Mouse (Mus musculus) kidney, postnatal 0 days (tissue): ENCODE measurements around the gene Sorcs2. TPM values are rescaled to one million over a fixed set of nuclear protein-coding genes. Genes with fewer than 3 reads are reported as not detected.
A peak's percentile ranks its signal among the peaks of the same experiment; 100 is the strongest.

ENCODE experiments used
- ATAC-seq: fragments of 200-750 bp; cut with Nextera tagmentation; replicated peaks from 2 replicates; pipeline ENCODE4 v1.8.0; 2017; ENCODE audit warnings: low read depth, moderate number of reproducible peaks, moderate TSS enrichment, moderate library complexity; ENCODE audit not compliant: low FRiP score
- DNase-seq: peaks from one replicate; pipeline ENCODE4 v3.0.0-alpha.2; 2016; ENCODE audit warnings: low spot score
- H3K27ac ChIP-seq: fragments of 300-500 bp; sonication (generic); 2 replicates; pipeline ENCODE4 v1.5.1; 2014; ENCODE audit warnings: mild to moderate bottlenecking
- H3K27me3 ChIP-seq: fragments of 300-500 bp; sonication (generic); 2 replicates; pipeline ENCODE4 v1.6.1; 2014; ENCODE audit warnings: low read length, mixed read lengths; ENCODE audit not compliant: insufficient read depth
- H3K36me3 ChIP-seq: fragments of 300-500 bp; sonication (generic); 2 replicates; pipeline ENCODE4 v1.6.1; 2014; ENCODE audit warnings: low read length, mixed read lengths; ENCODE audit not compliant: insufficient read depth
- H3K4me1 ChIP-seq: fragments of 300-500 bp; sonication (generic); replicated peaks from 2 replicates; pipeline ENCODE4 v1.6.1; 2014; ENCODE audit warnings: antibody characterized with exemption, low read length, mixed read lengths; ENCODE audit not compliant: insufficient read depth
- H3K4me2 ChIP-seq: fragments of 300-500 bp; sonication (generic); 2 replicates; pipeline ENCODE4 v1.6.1; 2014; ENCODE audit warnings: mild to moderate bottlenecking, low read length, moderate library complexity, mixed read lengths
- H3K4me3 ChIP-seq: fragments of 300-500 bp; sonication (generic); replicated peaks from 2 replicates; pipeline ENCODE4 v1.5.1; 2014; ENCODE audit warnings: low read depth, low read length
- H3K9ac ChIP-seq: fragments of 300-500 bp; sonication (generic); 2 replicates; pipeline ENCODE4 v1.6.1; 2014; ENCODE audit warnings: low read depth, low read length
- H3K9me3 ChIP-seq: fragments of 300-500 bp; sonication (generic); replicated peaks from 2 replicates; pipeline ENCODE4 v1.6.1; 2016; ENCODE audit warnings: low read length, inconsistent platforms, mixed read lengths
- CTCF ChIP-seq: IDR thresholded peaks from 2 replicates; pipeline ENCODE4 v1.5.1; 2016; ENCODE audit warnings: antibody characterized with exemption, low read depth, mild to moderate bottlenecking, moderate library complexity
- WGBS: fragments of 180-500 bp; shearing (Covaris S2); extraction: QIAGEN DNeasy Blood & Tissue Kit; methylation state at CpG from one replicate; pipeline ENCODE4 v1.1.7; 2014; 5-methylcytosine and 5-hydroxymethylcytosine counted together
- polyA plus RNA-seq: library from polyadenylated mRNA; unstranded; fragments of >200 nt; fragmentation: Nextera tagmentation; extraction: Ambion mirVana; gene quantifications from 2 replicates; pipeline ENCODE4 v1.2.1, GENCODE M21; 2015

The Sorcs2 gene
- polyA plus RNA-seq, 1 experiment from 2014 or later, result 5.1 TPM

GRCm38 (mm10) chr5:36054498-36054897 is 343.4 kb downstream of the Sorcs2 start:
- ATAC-seq (no peak), DNase-seq (no peak)
- no peak overlapping the region for H3K27ac ChIP-seq
- peak; percentile 14; the same call in 1 of the 2 replicates for TF ChIP-seq CTCF
- no peak overlapping the region for H3K9ac ChIP-seq
- H3K4me3 ChIP-seq, result no peak overlapping the region
- H3K9me3 ChIP-seq, result no peaks in the 10 kb centered on the region
- no peaks in the 10 kb centered on the region for H3K36me3 ChIP-seq
- WGBS, result 64% methylated on average over 3 of the region's 3 CpGs
- H3K4me2 ChIP-seq, result no peak overlapping the region
- no peaks in the 10 kb centered on the region for H3K27me3 ChIP-seq
- H3K4me1 ChIP-seq, result no peaks in the 10 kb centered on the region

DNA sequence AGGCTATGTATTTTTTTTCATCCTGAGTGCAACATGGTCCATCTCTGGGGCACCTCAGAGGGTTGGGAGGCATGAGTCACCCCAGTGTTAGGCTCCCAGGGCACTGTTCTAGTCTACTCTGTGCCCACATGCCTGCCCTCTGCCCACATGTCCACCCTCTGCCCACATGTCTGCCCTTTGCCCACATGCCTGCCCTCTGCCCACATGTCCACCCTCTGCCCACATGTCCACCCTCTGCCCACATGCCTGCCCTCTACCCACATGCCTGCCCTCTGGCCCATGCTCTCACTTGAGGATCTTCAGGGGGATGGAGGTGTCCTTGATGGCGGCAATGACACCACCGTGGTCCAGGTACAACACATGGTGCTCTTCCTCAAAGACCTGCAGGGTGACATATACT is 354.8 kb downstream of the Sorcs2 start:
- no peaks in the 10 kb centered on the region for H3K4me1 ChIP-seq
- H3K27me3 ChIP-seq, result no peaks in the 10 kb centered on the region; the same call in 1 of the 2 replicates
- WGBS, result 91% methylated on average over 2 of the region's 2 CpGs
- ATAC-seq, result no peak
- no peak overlapping the region for H3K9ac ChIP-seq
- H3K4me3 ChIP-seq, result no peak overlapping the region
- no peak overlapping the region for H3K4me2 ChIP-seq
- no peaks in the 10 kb centered on the region for H3K9me3 ChIP-seq
- DNase-seq, result no peak
- no peaks in the 10 kb centered on the region for H3K36me3 ChIP-seq
- no peak for TF ChIP-seq CTCF
- no peak overlapping the region for H3K27ac ChIP-seq

DNA sequence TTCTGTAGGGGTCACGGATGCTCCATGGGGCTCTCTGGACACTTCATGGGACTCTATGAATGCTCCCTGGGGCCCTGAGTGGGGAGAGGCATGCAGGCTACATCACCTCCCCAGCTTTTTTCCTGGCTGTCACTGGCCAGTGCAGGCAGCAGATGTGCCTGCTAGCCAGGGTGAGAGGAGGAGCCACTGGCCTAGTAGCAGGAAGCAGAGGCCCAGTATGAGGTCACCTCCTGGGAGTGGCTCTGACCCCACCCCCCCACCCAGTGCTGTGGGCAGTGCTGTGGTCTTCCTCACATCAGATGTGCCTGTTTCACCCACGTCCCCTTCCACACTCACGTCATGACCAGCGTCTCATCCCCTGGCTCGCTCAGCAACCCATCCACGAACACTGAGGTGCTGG is 356.2 kb downstream of the Sorcs2 start:
- no peak overlapping the region for H3K4me3 ChIP-seq
- no peaks in the 10 kb centered on the region for H3K4me1 ChIP-seq
- DNase-seq (no peak), ATAC-seq (peak; percentile 37; the same call in 1 of the 2 replicates)
- H3K27me3 ChIP-seq, result no peaks in the 10 kb centered on the region; the same call in 1 of the 2 replicates
- H3K4me2 ChIP-seq, result no peak overlapping the region
- H3K9ac ChIP-seq, result no peak overlapping the region
- H3K9me3 ChIP-seq, result no peaks in the 10 kb centered on the region
- TF ChIP-seq CTCF, result no peak
- H3K27ac ChIP-seq, result no peak overlapping the region
- no peaks in the 10 kb centered on the region for H3K36me3 ChIP-seq
- WGBS, result 83% methylated on average over 6 of the region's 6 CpGs

- no peak overlapping the region for H3K9ac ChIP-seq
- no peaks in the 10 kb centered on the region for H3K36me3 ChIP-seq
- no peak overlapping the region for H3K4me3 ChIP-seq
- H3K4me1 ChIP-seq, result no peaks in the 10 kb centered on the region
- no peaks in the 10 kb centered on the region for H3K9me3 ChIP-seq
- H3K4me2 ChIP-seq, result no peak overlapping the region
- H3K27ac ChIP-seq, result no peak overlapping the region
- DNase-seq (no peak), ATAC-seq (no peak)
- H3K27me3 ChIP-seq, result no peaks in the 10 kb centered on the region; the same call in 1 of the 2 replicates
- no peak for TF ChIP-seq CTCF
Measured at GRCm38 (mm10) chr5:36041236-36041562, 356.7 kb downstream of the Sorcs2 start.

- 52% methylated on average over 13 of the region's 13 CpGs for WGBS
- no peaks in the 10 kb centered on the region for H3K4me1 ChIP-seq
- no peaks in the 10 kb centered on the region for H3K36me3 ChIP-seq
- H3K9ac ChIP-seq, result no peak overlapping the region
- TF ChIP-seq CTCF, result no peak
- peak; percentile 61 for DNase-seq
- no peak for ATAC-seq
- H3K4me3 ChIP-seq, result no peak overlapping the region
- no peaks in the 10 kb centered on the region; the same call in 1 of the 2 replicates for H3K27me3 ChIP-seq
- no peak overlapping the region for H3K27ac ChIP-seq
- H3K9me3 ChIP-seq, result no peaks in the 10 kb centered on the region
- H3K4me2 ChIP-seq, result no peak overlapping the region
Measured at GRCm38 (mm10) chr5:36040398-36041235, 357.3 kb downstream of the Sorcs2 start.

DNA sequence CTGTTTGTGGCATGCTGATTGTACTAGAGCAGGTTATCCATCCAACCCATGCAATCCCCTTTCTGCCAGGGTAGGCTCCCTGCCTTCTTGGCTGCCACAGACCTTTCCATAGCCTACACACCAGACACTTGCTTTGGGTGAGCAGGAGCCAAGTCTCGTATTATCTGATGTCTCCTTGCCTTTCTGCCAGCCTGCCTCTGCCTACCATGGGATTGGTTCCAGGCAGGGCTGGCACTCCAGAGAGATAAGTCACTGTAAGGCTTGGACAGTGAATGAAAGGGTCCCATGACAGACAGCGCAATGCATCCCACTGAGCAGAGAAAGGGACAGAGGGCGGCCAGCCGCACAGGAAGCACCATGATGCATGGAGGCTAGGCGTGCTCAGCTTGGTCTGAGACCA is 358.3 kb downstream of the Sorcs2 start:
- WGBS, result 87% methylated on average over 5 of the region's 5 CpGs

More for the DNA sequence above, 358.3 kb downstream of the Sorcs2 start:
- Histone ChIP-seq H3K36me3 (no peaks in the 10 kb centered on the region), H3K9me3 (no peaks in the 10 kb centered on the region), H3K27me3 (no peaks in the 10 kb centered on the region; the same call in 1 of the 2 replicates), H3K4me1 (no peaks in the 10 kb centered on the region), H3K4me3 (no peak overlapping the region), H3K4me2 (no peak overlapping the region), H3K9ac (no peak overlapping the region), H3K27ac (no peak overlapping the region)
- ATAC-seq (no peak), DNase-seq (no peak)
- no peak for TF ChIP-seq CTCF
